Mouse (Mus musculus) Muller cell, postnatal 12 days (primary cell): Measurements from ENCODE around the gene Coro1c.

Source experiments
- DNase-seq: peaks from one replicate; pipeline ENCODE4 v3.0.0-alpha.2; 2015; ENCODE audit errors: inconsistent ontology term

The Coro1c gene

GRCm38 (mm10) chr5:113884750-113885149 lies 23.8 kb downstream of the Coro1c start:
- DNase-seq: no peak

- peak; percentile 48 for DNase-seq
Measured at GRCm38 (mm10) chr5:113883384-113883771, 25.2 kb downstream of the Coro1c start.

- DNase-seq: peak; percentile 69
Measured at GRCm38 (mm10) chr5:113882566-113883383, 25.8 kb downstream of the Coro1c start.

GRCm38 (mm10) chr5:113881136-113881535 lies 27.4 kb downstream of the Coro1c start:
- DNase-seq: no peak

GRCm38 (mm10) chr5:113878943-113879617 lies 29.5 kb downstream of the Coro1c start:
- DNase-seq: no peak

- no peak for DNase-seq
Measured at GRCm38 (mm10) chr5:113877565-113877964, 31.0 kb downstream of the Coro1c start.

- no peak for DNase-seq
Measured at GRCm38 (mm10) chr5:113876176-113876575, 32.4 kb downstream of the Coro1c start.

- DNase-seq: no peak
Measured at GRCm38 (mm10) chr5:113875625-113876024, 32.9 kb downstream of the Coro1c start.

GRCm38 (mm10) chr5:113874063-113875024 lies 34.2 kb downstream of the Coro1c start:
- peak; percentile 37 for DNase-seq

GRCm38 (mm10) chr5:113872936-113873912 lies 35.3 kb downstream of the Coro1c start:
- DNase-seq: peak; percentile 100

- DNase-seq: no peak
Measured at GRCm38 (mm10) chr5:113871903-113872548, 36.5 kb downstream of the Coro1c start.

GRCm38 (mm10) chr5:113870393-113871040 lies 38.0 kb downstream of the Coro1c start:
- peak; percentile 39 for DNase-seq

GRCm38 (mm10) chr5:113869132-113869531 lies 39.4 kb downstream of the Coro1c start:
- no peak for DNase-seq

GRCm38 (mm10) chr5:113864992-113865391 lies 43.6 kb downstream of the Coro1c start:
- DNase-seq: no peak

GRCm38 (mm10) chr5:113863994-113864393 lies 44.6 kb downstream of the Coro1c start:
- no peak for DNase-seq

- DNase-seq: no peak
Measured at GRCm38 (mm10) chr5:113862418-113862817, 46.1 kb downstream of the Coro1c start.

- no peak for DNase-seq
Measured at GRCm38 (mm10) chr5:113861294-113861693, 47.3 kb downstream of the Coro1c start.

- no peak for DNase-seq
Measured at GRCm38 (mm10) chr5:113858971-113859370, 49.6 kb downstream of the Coro1c start.

- no peak for DNase-seq
Measured at GRCm38 (mm10) chr5:113858550-113858949, 50.0 kb downstream of the Coro1c start.

- DNase-seq: no peak
Measured at GRCm38 (mm10) chr5:113857631-113858030, 50.9 kb downstream of the Coro1c start.
